Mouse (Mus musculus): ENCODE data around the gene Teddm1a. TPM values are rescaled to one million over a fixed set of nuclear protein-coding genes. Genes with fewer than 3 reads are reported as not detected.

The Teddm1a gene
- not detected in 2 replicates for total RNA-seq (2012; rRNA removed)

GRCm38 (mm10) chr1:153891442-153891841 is at the start of gene Teddm1a:
Teddm1a (plus strand) TSS chr1:153891742.
- H3K4me3 ChIP-seq (ENCODE audit: insufficient read depth in 1 of 2, low read depth in 1 of 2, low read length in 2 of 2, poor library complexity in 1 of 2, severe bottlenecking in 1 of 2) = no peak within 1 kb of the TSS
- TF ChIP-seq ZC3H11A (IDR thresholded peaks at IDR 0.05; ENCODE audit: borderline replicate concordance, low read depth, low read length) (no peak), MAFK (IDR thresholded peaks at IDR 0.05; ENCODE audit: insufficient read depth, low read depth, low read length) (no peak), HCFC1 (IDR thresholded peaks at IDR 0.05; ENCODE audit: borderline replicate concordance, insufficient read depth, low read length) (no peak), CHD2 (IDR thresholded peaks at IDR 0.05; ENCODE audit: low read depth, low read length) (no peak), ZNF384 (IDR thresholded peaks at IDR 0.05; ENCODE audit: low read depth, low read length) (no peak)
- H3K36me3 ChIP-seq (ENCODE audit: control insufficient read depth, insufficient read depth, low read length, poor library complexity, severe bottlenecking) = no peaks in the 10 kb centered on the region
- no peak within 1 kb of the TSS for H3K9ac ChIP-seq (ENCODE audit: insufficient read depth, low read depth, low read length, poor library complexity, severe bottlenecking)
- in situ Hi-C loops (cut with MboI; ENCODE audit: low sequenced_read_pairs in 2 of 2, unreplicated experiment in 2 of 2) = loop anchor here (5.0 to 25.0 kb wide), 3 partner anchors 223 to 296 kb away; no protein-coding TSS in a partner anchor
- H3K4me1 ChIP-seq (ENCODE audit: control insufficient read depth in 2 of 2, insufficient read depth in 2 of 2, low read length in 2 of 2, poor library complexity in 1 of 2) = no peaks in the 10 kb centered on the region
- DNase-seq (ENCODE audit: low read depth, low spot score) = no peak
- H3K27ac ChIP-seq (ENCODE audit: insufficient read depth, low read depth, low read length, poor library complexity, severe bottlenecking) = no peak within 1 kb of the TSS
- H3K9me3 ChIP-seq (ENCODE audit: control insufficient read depth, insufficient read depth, low read depth, low read length) = no peaks in the 10 kb centered on the region

GRCm38 (mm10) chr1:153842121-153842740 is 49.3 kb upstream of the Teddm1a start:
- no peak overlapping the region for H3K9ac ChIP-seq (ENCODE audit: insufficient read depth, low read depth, low read length, poor library complexity, severe bottlenecking)
- no peak for TF ChIP-seq MAFK (IDR thresholded peaks at IDR 0.05; ENCODE audit: insufficient read depth, low read depth, low read length)
- TF ChIP-seq ZC3H11A (IDR thresholded peaks at IDR 0.05; ENCODE audit: borderline replicate concordance, low read depth, low read length) = no peak
- no peak for TF ChIP-seq CHD2 (IDR thresholded peaks at IDR 0.05; ENCODE audit: low read depth, low read length)
- TF ChIP-seq ZNF384 (IDR thresholded peaks at IDR 0.05; ENCODE audit: low read depth, low read length) = no peak
- TF ChIP-seq HCFC1 (IDR thresholded peaks at IDR 0.05; ENCODE audit: borderline replicate concordance, insufficient read depth, low read length) = no peak
- DNase-seq (ENCODE audit: low read depth, low spot score) = no peak
- H3K27ac ChIP-seq (ENCODE audit: insufficient read depth, low read depth, low read length, poor library complexity, severe bottlenecking) = no peak overlapping the region
- no peaks in the 10 kb centered on the region for H3K4me1 ChIP-seq (ENCODE audit: control insufficient read depth in 2 of 2, insufficient read depth in 2 of 2, low read length in 2 of 2, poor library complexity in 1 of 2)
- H3K9me3 ChIP-seq (ENCODE audit: control insufficient read depth, insufficient read depth, low read depth, low read length) = no peaks in the 10 kb centered on the region
- no peaks in the 10 kb centered on the region for H3K36me3 ChIP-seq (ENCODE audit: control insufficient read depth, insufficient read depth, low read length, poor library complexity, severe bottlenecking)
- no peak overlapping the region for H3K4me3 ChIP-seq (ENCODE audit: insufficient read depth in 1 of 2, low read depth in 1 of 2, low read length in 2 of 2, poor library complexity in 1 of 2, severe bottlenecking in 1 of 2)
- in situ Hi-C loops (cut with MboI; ENCODE audit: low sequenced_read_pairs in 2 of 2, unreplicated experiment in 2 of 2) = no loop called here

- Histone ChIP-seq H3K9ac (ENCODE audit: insufficient read depth, low read depth, low read length, poor library complexity, severe bottlenecking) (no peak within 1 kb of the TSS), H3K4me1 (ENCODE audit: control insufficient read depth in 2 of 2, insufficient read depth in 2 of 2, low read length in 2 of 2, poor library complexity in 1 of 2) (no peaks in the 10 kb centered on the region), H3K27ac (ENCODE audit: insufficient read depth, low read depth, low read length, poor library complexity, severe bottlenecking) (no peak within 1 kb of the TSS), H3K9me3 (ENCODE audit: control insufficient read depth, insufficient read depth, low read depth, low read length) (no peaks in the 10 kb centered on the region), H3K36me3 (ENCODE audit: control insufficient read depth, insufficient read depth, low read length, poor library complexity, severe bottlenecking) (no peaks in the 10 kb centered on the region), H3K4me3 (ENCODE audit: insufficient read depth in 1 of 2, low read depth in 1 of 2, low read length in 2 of 2, poor library complexity in 1 of 2, severe bottlenecking in 1 of 2) (no peak within 1 kb of the TSS)
- no peak for TF ChIP-seq HCFC1 (IDR thresholded peaks at IDR 0.05; ENCODE audit: borderline replicate concordance, insufficient read depth, low read length)
- no peak for TF ChIP-seq MAFK (IDR thresholded peaks at IDR 0.05; ENCODE audit: insufficient read depth, low read depth, low read length)
- TF ChIP-seq ZNF384 (IDR thresholded peaks at IDR 0.05; ENCODE audit: low read depth, low read length) = no peak
- no peak for TF ChIP-seq CHD2 (IDR thresholded peaks at IDR 0.05; ENCODE audit: low read depth, low read length)
- no peak for TF ChIP-seq ZC3H11A (IDR thresholded peaks at IDR 0.05; ENCODE audit: borderline replicate concordance, low read depth, low read length)
- in situ Hi-C loops (cut with MboI; ENCODE audit: low sequenced_read_pairs in 2 of 2, unreplicated experiment in 2 of 2) = no loop called here
- DNase-seq (ENCODE audit: low read depth, low spot score) = no peak
Observed at GRCm38 (mm10) chr1:153844042-153844441, 47.5 kb upstream of the Teddm1a start, which contains the start of gene Rgsl1. Rgsl1 (minus strand) TSS chr1:153844142.

- Histone ChIP-seq H3K4me3 (ENCODE audit: insufficient read depth in 1 of 2, low read depth in 1 of 2, low read length in 2 of 2, poor library complexity in 1 of 2, severe bottlenecking in 1 of 2) (no peak overlapping the region), H3K36me3 (ENCODE audit: control insufficient read depth, insufficient read depth, low read length, poor library complexity, severe bottlenecking) (no peaks in the 10 kb centered on the region), H3K4me1 (ENCODE audit: control insufficient read depth in 2 of 2, insufficient read depth in 2 of 2, low read length in 2 of 2, poor library complexity in 1 of 2) (no peaks in the 10 kb centered on the region), H3K9me3 (ENCODE audit: control insufficient read depth, insufficient read depth, low read depth, low read length) (no peaks in the 10 kb centered on the region), H3K27ac (ENCODE audit: insufficient read depth, low read depth, low read length, poor library complexity, severe bottlenecking) (no peak overlapping the region), H3K9ac (ENCODE audit: insufficient read depth, low read depth, low read length, poor library complexity, severe bottlenecking) (no peak overlapping the region)
- DNase-seq (ENCODE audit: low read depth, low spot score) = no peak
- TF ChIP-seq ZNF384 (IDR thresholded peaks at IDR 0.05; ENCODE audit: low read depth, low read length) = no peak
- no peak for TF ChIP-seq HCFC1 (IDR thresholded peaks at IDR 0.05; ENCODE audit: borderline replicate concordance, insufficient read depth, low read length)
- TF ChIP-seq ZC3H11A (IDR thresholded peaks at IDR 0.05; ENCODE audit: borderline replicate concordance, low read depth, low read length) = no peak
- no peak for TF ChIP-seq MAFK (IDR thresholded peaks at IDR 0.05; ENCODE audit: insufficient read depth, low read depth, low read length)
- no peak for TF ChIP-seq CHD2 (IDR thresholded peaks at IDR 0.05; ENCODE audit: low read depth, low read length)
- in situ Hi-C loops (cut with MboI; ENCODE audit: low sequenced_read_pairs in 2 of 2, unreplicated experiment in 2 of 2) = no loop called here
Observed at GRCm38 (mm10) chr1:153846420-153846819, 45.1 kb upstream of the Teddm1a start.

Measured in ES-E14 (cell line).